21 mouse cellular contexts compared by ENCODE assay signal in genomic region chr13:114394784-114395183, GRCm38 (mm10). TPM values are rescaled to one million over a fixed set of nuclear protein-coding genes. Genes with fewer than 3 reads are reported as not detected.
DNase-seq lines count a peak whose midpoint lies in the region; ATAC-seq lines count a peak whose summit lies in the region.
"Had no signal": no experiment of that assay in that cellular context is flagged by ENCODE, and none has a peak within 500 bp of the region (broad histone marks: within the 10 kb centered on the region; RNA-seq: fewer than 3 reads in every experiment).

No protein-coding gene starts in this region.

- no peak overlapping the region for H3K4me2 ChIP-seq in midbrain, embryonic 15.5 days
- H3K4me2 ChIP-seq: embryonic facial prominence, embryonic 13.5 days; embryonic facial prominence, embryonic 15.5 days; forebrain, embryonic 12.5 days had no signal

- no peaks in the 10 kb centered on the region for H3K27me3 ChIP-seq in midbrain, embryonic 10.5 days (ENCODE audit: low read depth, poor library complexity, severe bottlenecking)
- H3K27me3 ChIP-seq in midbrain, embryonic 15.5 days (replicated peaks): no peaks in the 10 kb centered on the region
- H3K27me3 ChIP-seq: embryonic facial prominence, embryonic 13.5 days; embryonic facial prominence, embryonic 15.5 days; forebrain, embryonic 12.5 days had no signal

- H3K9ac ChIP-seq in midbrain, embryonic 15.5 days: no peak overlapping the region
- H3K9ac ChIP-seq: embryonic facial prominence, embryonic 13.5 days; embryonic facial prominence, embryonic 15.5 days; forebrain, embryonic 12.5 days had no signal

- H3K36me3 ChIP-seq in midbrain, embryonic 10.5 days: no peaks in the 10 kb centered on the region
- H3K36me3 ChIP-seq in midbrain, embryonic 15.5 days (replicated peaks): no peaks in the 10 kb centered on the region
- H3K36me3 ChIP-seq: embryonic facial prominence, embryonic 13.5 days; embryonic facial prominence, embryonic 15.5 days; forebrain, embryonic 10.5 days; forebrain, embryonic 12.5 days had no signal

- no peak for ATAC-seq in midbrain, embryonic 15.5 days (replicated peaks)
- ATAC-seq: forebrain, embryonic 14.5 days; forebrain, embryonic 16.5 days had no signal

- no peaks in the 10 kb centered on the region for H3K9me3 ChIP-seq in midbrain, embryonic 10.5 days (replicated peaks)
- no peaks in the 10 kb centered on the region for H3K9me3 ChIP-seq in midbrain, embryonic 15.5 days
- H3K9me3 ChIP-seq: embryonic facial prominence, embryonic 13.5 days; embryonic facial prominence, embryonic 15.5 days; forebrain, embryonic 10.5 days; forebrain, embryonic 12.5 days had no signal

- peak; percentile 7 for DNase-seq in midbrain, embryonic 10.5 days (ENCODE audit: low spot score)
- DNase-seq in right cerebral cortex, adult 18-20 months: peak; percentile 10
- no peak for DNase-seq in right cerebral cortex, postnatal 4 days
- no peak for DNase-seq in cerebellum, postnatal 4 days (ENCODE audit: low spot score in 2 of 2)
- DNase-seq: adrenal gland, adult 2 months; adrenal gland, postnatal 10 days; adrenal gland, postnatal 25 days; cerebellum, adult 11-12 months; cerebellum, adult 2 months; cerebellum, adult 9-10 months; cerebellum, postnatal 10 days; cerebellum, postnatal 25 days; embryo, embryonic 11 days had no signal

- 94% methylated on average over 2 of the region's 2 CpGs for WGBS in midbrain, embryonic 10.5 days
- 96% methylated on average over 2 of the region's 2 CpGs for WGBS in midbrain, embryonic 15.5 days

- no peak overlapping the region for H3K4me3 ChIP-seq in midbrain, embryonic 10.5 days
- no peak overlapping the region for H3K4me3 ChIP-seq in midbrain, embryonic 15.5 days
- H3K4me3 ChIP-seq: embryonic facial prominence, embryonic 13.5 days; embryonic facial prominence, embryonic 15.5 days; erythroblast, embryonic 14.5 days; forebrain, embryonic 10.5 days; forebrain, embryonic 12.5 days had no signal

- peaks cover 9% of the 10 kb centered on the region for H3K4me1 ChIP-seq in midbrain, embryonic 10.5 days
- no peaks in the 10 kb centered on the region for H3K4me1 ChIP-seq in midbrain, embryonic 15.5 days
- H3K4me1 ChIP-seq: embryonic facial prominence, embryonic 13.5 days; embryonic facial prominence, embryonic 15.5 days had no signal

- no peak overlapping the region for H3K27ac ChIP-seq in midbrain, embryonic 10.5 days (replicated peaks)
- no peak overlapping the region for H3K27ac ChIP-seq in midbrain, embryonic 15.5 days
- H3K27ac ChIP-seq: embryonic facial prominence, embryonic 13.5 days; embryonic facial prominence, embryonic 15.5 days; forebrain, embryonic 10.5 days; forebrain, embryonic 12.5 days had no signal

RNA-seq across cellular contexts. Expression of gene Ndufs4, which starts 6.7 kb away (rescaled TPM):
- 304 and 308 TPM in 2 replicates for polyA plus RNA-seq in midbrain, embryonic 10.5 days (2016; fragmentation: Nextera tagmentation; extraction: Ambion mirVana)
- 328 and 330 TPM in 2 replicates for polyA plus RNA-seq in midbrain, embryonic 15.5 days (2015; fragmentation: Nextera tagmentation; extraction: Ambion mirVana)

Comparison
In these comparisons a context has a peak if more than half of its experiments do, and no peak if none do; other contexts are left out.
1. DNase-seq: peak in midbrain, embryonic 10.5 days (single experiment) and right cerebral cortex, adult 18-20 months (single experiment); none in right cerebral cortex, postnatal 4 days (single experiment) and cerebellum, postnatal 4 days (0 of 2).